Mouse (Mus musculus) thymus, adult 2 months (tissue): Measurements from ENCODE around the gene Ccnd2. TPM values are rescaled to one million over a fixed set of nuclear protein-coding genes. Genes with fewer than 3 reads are reported as not detected.

Experiments used
- DNase-seq: peaks from one replicate; pipeline ENCODE4 v3.0.0; 2021
- H3K27ac ChIP-seq: fragments of 200-500 bp; 2 replicates; pipeline ENCODE4 v1.5.1; 2012; ENCODE audit warnings: low read length, control low read depth; ENCODE audit not compliant: control insufficient read depth, insufficient read depth
- H3K27me3 ChIP-seq: fragments of 200-500 bp; 2 replicates; pipeline ENCODE4 v1.6.1; 2012; ENCODE audit warnings: mild to moderate bottlenecking, low read length, moderate library complexity, mixed read lengths; ENCODE audit not compliant: control insufficient read depth, insufficient read depth
- H3K36me3 ChIP-seq: fragments of 200-500 bp; 2 replicates; pipeline ENCODE4 v1.6.1; 2012; ENCODE audit warnings: mild to moderate bottlenecking, low read length, moderate library complexity; ENCODE audit not compliant: control insufficient read depth, insufficient read depth
- H3K4me1 ChIP-seq: fragments of 200-500 bp; replicated peaks from 2 replicates; pipeline ENCODE4 v1.6.1; 2012; ENCODE audit warnings: low read length; ENCODE audit not compliant: control insufficient read depth, insufficient read depth
- H3K4me3 ChIP-seq: fragments of 200-500 bp; 2 replicates; pipeline ENCODE4 v1.5.1; 2012; ENCODE audit warnings: mild to moderate bottlenecking, low read length, control low read depth, moderate library complexity; ENCODE audit not compliant: control insufficient read depth, insufficient read depth
- CTCF ChIP-seq: fragments of 200-500 bp; IDR thresholded peaks from 2 replicates; pipeline ENCODE4 v1.5.1; 2012; ENCODE audit warnings: mild to moderate bottlenecking, control low read depth, low read length, moderate library complexity, borderline replicate concordance; ENCODE audit not compliant: control insufficient read depth, poor library complexity, insufficient read depth; ENCODE audit errors: extremely low read depth
- POLR2A ChIP-seq: fragments of 200-500 bp; IDR thresholded peaks from 2 replicates; pipeline ENCODE4 v1.6.1; 2012; ENCODE audit warnings: mild to moderate bottlenecking, low read length, control low read depth, moderate library complexity; ENCODE audit not compliant: control insufficient read depth, poor library complexity, insufficient read depth; ENCODE audit errors: extremely low read depth
- WGBS: fragments of 180-500 bp; shearing (Covaris S2); methylation state at CpG from one replicate; pipeline ENCODE4 v1.1.7; 2018; 5-methylcytosine and 5-hydroxymethylcytosine counted together
- polyA plus RNA-seq: library from polyadenylated mRNA; depleted of rRNA; stranded (reverse); fragments of >200 nt; gene quantifications from 2 replicates; pipeline ENCODE4 v1.2.3, GENCODE M21; 2012; rRNA removed

The Ccnd2 gene
- 73.0 and 74.1 TPM in 2 replicates for polyA plus RNA-seq

DNA sequence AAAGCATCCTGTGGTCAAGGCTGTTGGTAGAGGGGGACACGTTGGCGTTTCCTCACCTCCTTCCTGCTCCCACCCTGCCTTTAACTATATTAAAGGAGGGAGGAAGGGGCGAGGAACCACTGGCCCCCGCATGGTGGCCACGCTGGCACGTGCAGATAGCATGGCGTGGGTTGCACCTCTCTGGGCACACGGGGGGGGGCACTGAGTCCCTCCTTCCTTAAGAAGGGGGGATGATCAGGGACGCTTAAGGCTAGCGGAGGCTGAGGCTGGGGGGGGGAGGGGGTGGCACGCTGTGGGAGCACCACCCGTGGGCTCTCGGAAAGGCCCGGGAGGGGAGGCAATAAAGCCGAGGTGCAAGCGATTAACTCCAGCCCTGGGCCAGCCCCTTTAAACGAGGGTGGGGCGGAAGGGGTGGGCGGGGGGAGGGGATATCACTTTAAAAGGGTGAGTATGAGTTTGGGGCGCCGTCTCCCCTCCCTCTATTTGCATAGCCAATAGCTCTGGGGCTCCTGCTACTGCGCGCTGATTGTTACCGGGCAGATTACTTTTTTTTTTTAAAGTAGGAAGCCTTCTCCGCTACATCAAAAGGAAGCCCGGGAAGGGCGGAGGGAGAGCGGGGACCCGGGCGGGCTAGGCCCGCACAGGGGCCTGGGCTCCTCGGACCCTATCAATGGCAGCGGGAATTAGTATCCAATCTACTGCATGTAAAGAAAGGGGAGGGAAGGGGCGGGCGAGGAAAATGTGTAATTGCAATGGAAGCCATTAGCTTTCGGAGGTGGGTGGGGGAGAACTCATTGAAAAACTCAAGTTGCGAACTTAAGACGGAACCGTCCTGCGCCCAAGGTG lies at the start of gene Ccnd2:
Gene Ccnd2, minus strand, starts transcription at position 88 of the 846 bp plus-strand sequence.
- whole genome bisulfite sequencing = under 1% methylated on average over 40 of the region's 40 CpGs
- peaks cover 48% of the 10 kb centered on the region for H3K4me1 ChIP-seq
- TF ChIP-seq POLR2A (0 out of 2 replicates have a peak, but pooled peaks have one; percentile 22), CTCF (no peak)
- peak; percentile 62 for DNase-seq
- peaks cover 9% of the 10 kb centered on the region; the same call in 1 of the 2 replicates for H3K27me3 ChIP-seq
- peak within 1 kb of the TSS; percentile 52 for H3K4me3 ChIP-seq
- H3K27ac ChIP-seq = peak within 1 kb of the TSS; percentile 66
- H3K36me3 ChIP-seq = no peaks in the 10 kb centered on the region

DNA sequence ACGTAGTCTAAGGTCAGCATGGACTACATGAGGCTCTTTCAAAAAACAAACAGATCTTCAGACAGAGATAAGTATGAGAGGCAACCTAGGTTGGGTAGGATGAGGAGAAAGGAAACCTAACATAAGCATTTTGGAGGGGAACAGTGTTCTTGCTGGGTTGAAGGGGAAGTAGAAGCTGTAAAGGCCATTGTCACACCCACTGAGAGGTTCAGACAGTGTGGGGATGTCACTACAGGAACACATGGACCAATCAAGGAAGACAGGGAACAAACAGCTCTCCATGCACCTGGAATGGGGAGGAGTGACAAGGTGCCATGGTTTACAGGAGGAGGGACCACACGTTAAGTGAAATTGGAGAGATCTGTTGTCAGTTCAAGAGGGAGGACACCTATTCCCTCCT lies 45.0 kb upstream of the Ccnd2 start:
- Histone ChIP-seq H3K36me3 (no peaks in the 10 kb centered on the region), H3K4me3 (no peak overlapping the region), H3K27me3 (no peaks in the 10 kb centered on the region), H3K27ac (no peak overlapping the region), H3K4me1 (no peaks in the 10 kb centered on the region)
- no peak for TF ChIP-seq POLR2A
- no peak for TF ChIP-seq CTCF
- no peak for DNase-seq
- WGBS = 96% methylated on average over 2 of the region's 2 CpGs

DNA sequence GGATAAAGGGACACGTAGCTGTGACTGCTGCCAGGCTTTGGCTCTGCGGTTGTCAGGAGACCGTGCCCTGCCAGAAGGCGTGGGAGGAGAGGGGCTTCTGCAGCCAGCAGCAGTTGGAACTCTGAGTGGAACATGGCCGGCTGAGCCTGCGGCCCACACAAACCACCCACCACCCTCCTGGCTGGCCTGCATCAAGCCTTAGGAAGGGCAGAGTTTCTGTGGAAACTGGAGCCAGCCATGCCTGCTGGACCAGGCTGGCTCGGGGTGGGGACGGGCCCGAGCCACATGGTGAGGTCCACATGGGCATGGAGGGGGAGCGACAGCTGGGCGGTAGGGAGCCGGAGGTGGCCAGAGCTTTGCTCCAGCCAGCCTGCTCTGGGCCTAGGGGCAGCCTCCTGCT lies 29.3 kb upstream of the Ccnd2 start:
- WGBS = 97% methylated on average over 12 of the region's 12 CpGs
- Histone ChIP-seq H3K36me3 (no peaks in the 10 kb centered on the region), H3K27ac (no peak overlapping the region), H3K4me1 (peaks cover 10% of the 10 kb centered on the region), H3K27me3 (no peaks in the 10 kb centered on the region), H3K4me3 (no peak overlapping the region)
- no peak for TF ChIP-seq CTCF
- no peak for TF ChIP-seq POLR2A
- DNase-seq = no peak

DNA sequence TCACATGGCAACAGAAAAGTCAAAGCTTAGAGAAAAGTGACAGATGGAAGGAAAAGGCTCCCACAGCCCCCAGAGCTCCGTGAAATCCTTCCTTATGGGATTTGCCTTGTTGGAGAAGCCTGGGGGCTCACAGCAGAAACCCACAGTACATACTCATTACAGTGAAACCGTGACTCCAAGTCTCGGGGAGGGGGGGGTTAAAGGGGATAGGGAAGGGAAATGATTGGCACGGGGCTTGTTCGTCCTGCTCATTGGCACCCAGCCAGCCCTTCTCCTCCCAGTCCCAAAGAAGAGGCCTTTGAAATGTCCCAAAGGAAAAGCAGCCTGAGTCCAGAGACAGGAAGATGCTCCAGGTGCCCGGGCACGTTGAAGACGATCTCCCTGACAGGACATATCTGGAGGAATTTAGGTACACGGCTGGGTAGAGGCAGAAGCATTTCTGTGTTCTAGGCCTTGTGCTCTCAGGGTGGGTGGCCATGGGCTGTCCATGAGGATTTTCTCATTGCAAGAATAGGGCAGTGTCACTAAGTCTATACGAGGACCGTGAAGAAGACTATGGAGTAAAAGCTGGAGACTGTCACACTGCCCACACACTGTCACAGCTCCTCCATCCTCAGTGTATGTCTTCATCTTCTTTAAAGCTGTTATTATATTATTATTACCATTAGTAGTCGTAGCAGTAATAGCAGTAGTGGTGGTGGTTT lies 27.2 kb upstream of the Ccnd2 start:
- no peak overlapping the region for H3K4me3 ChIP-seq
- 88% methylated on average over 12 of the region's 12 CpGs for WGBS
- no peak for DNase-seq
- no peak overlapping the region for H3K27ac ChIP-seq
- TF ChIP-seq POLR2A = no peak
- no peak for TF ChIP-seq CTCF
- H3K4me1 ChIP-seq = peaks cover 10% of the 10 kb centered on the region
- no peaks in the 10 kb centered on the region for H3K36me3 ChIP-seq
- no peaks in the 10 kb centered on the region for H3K27me3 ChIP-seq

DNA sequence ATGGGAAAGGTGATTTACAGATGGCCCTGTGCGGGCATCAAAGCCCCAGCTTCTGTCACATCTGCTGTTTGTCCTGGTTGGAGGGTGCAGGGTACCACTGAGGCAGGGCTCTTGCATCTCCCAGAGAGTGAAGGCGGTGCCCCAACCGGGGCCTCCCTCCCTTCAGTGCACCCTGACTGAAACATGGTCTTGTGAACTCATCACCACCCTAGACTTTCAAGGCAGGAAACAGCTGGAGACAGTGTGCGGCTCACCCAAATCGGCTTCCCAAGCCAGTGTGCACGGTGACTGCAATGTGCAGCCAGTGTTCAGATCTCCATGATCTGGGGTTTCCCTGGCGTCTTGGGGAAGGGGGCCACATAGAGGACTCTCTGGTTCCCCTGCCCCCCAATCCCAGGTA lies 26.0 kb upstream of the Ccnd2 start:
- Histone ChIP-seq H3K27ac (no peak overlapping the region), H3K4me1 (peaks cover 10% of the 10 kb centered on the region), H3K36me3 (no peaks in the 10 kb centered on the region), H3K27me3 (no peaks in the 10 kb centered on the region), H3K4me3 (no peak overlapping the region)
- TF ChIP-seq CTCF = no peak
- no peak for TF ChIP-seq POLR2A
- WGBS = 7% methylated on average over 7 of the region's 7 CpGs
- DNase-seq = peak; percentile 24

DNA sequence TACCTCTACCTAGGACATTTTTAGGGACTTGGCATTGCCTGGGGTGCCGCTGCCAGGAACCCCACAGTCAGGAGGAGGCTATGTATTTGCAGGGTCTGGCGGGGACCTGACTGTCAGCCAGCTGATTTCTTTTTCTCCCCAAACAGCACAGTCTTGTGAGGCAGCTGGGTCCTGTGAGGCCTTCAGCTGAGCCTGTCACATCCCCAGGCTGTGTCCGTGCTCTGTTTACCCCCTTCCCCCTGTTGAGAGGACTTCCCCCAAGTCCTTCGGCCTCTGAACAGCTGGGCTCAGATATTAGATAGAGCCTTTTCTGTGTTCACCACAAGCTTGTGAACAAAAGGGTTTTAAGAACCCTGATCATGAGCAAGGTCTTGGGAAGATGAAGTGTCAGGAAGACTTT lies 25.4 kb upstream of the Ccnd2 start:
- Histone ChIP-seq H3K36me3 (no peaks in the 10 kb centered on the region), H3K4me1 (peaks cover 10% of the 10 kb centered on the region), H3K27me3 (no peaks in the 10 kb centered on the region), H3K4me3 (no peak overlapping the region), H3K27ac (no peak overlapping the region)
- no peak for TF ChIP-seq CTCF
- TF ChIP-seq POLR2A = no peak
- DNase-seq = no peak
- 57% methylated on average over 4 of the region's 4 CpGs for WGBS
